Mouse (Mus musculus) liver, embryonic 14.5 days (tissue): ENCODE data around the gene Padi1. TPM values are rescaled to one million over a fixed set of nuclear protein-coding genes. Genes with fewer than 3 reads are reported as not detected.

ENCODE experiments used
- ATAC-seq: fragments of 200-750 bp; cut with Nextera tagmentation; 2 replicates; pipeline ENCODE4 v1.8.0; 2017; ENCODE audit warnings: moderate number of reproducible peaks, mild to moderate bottlenecking, moderate library complexity; ENCODE audit not compliant: insufficient read depth
- DNase-seq, 3 experiments: peaks; one replicate each; pipeline ENCODE4 v3.0.0-alpha.2; 2012 to 2013; ENCODE audit warnings: low read depth in 3 of 3, low spot score in 3 of 3
- H3K27ac ChIP-seq: fragments of 300-500 bp; sonication (generic); 2 replicates; pipeline ENCODE4 v1.5.1; 2014; ENCODE audit warnings: moderate library complexity, mild to moderate bottlenecking, control low read depth, inconsistent platforms
- H3K27me3 ChIP-seq: fragments of 300-500 bp; sonication (generic); 2 replicates; pipeline ENCODE4 v1.6.1; 2014; ENCODE audit warnings: mild to moderate bottlenecking, low read length, moderate library complexity; ENCODE audit not compliant: control insufficient read depth, insufficient read depth
- H3K36me3 ChIP-seq: fragments of 300-500 bp; sonication (generic); replicated peaks from 2 replicates; pipeline ENCODE4 v1.6.1; 2014; ENCODE audit warnings: low read depth; ENCODE audit not compliant: control insufficient read depth, insufficient read depth
- H3K4me1 ChIP-seq, 2 experiments: fragments of 200-500 bp in 1 of 2; fragments of 300-500 bp in 1 of 2; sonication (generic) in 1 of 2; replicated peaks; 2 replicates each; pipeline ENCODE4 v1.6.1; 2012 to 2014; ENCODE audit warnings: antibody characterized with exemption in 1 of 2, inconsistent platforms in 1 of 2, low read length in 1 of 2; ENCODE audit not compliant: control insufficient read depth in 2 of 2, insufficient read depth in 2 of 2
- H3K4me2 ChIP-seq: fragments of 300-500 bp; sonication (generic); 2 replicates; pipeline ENCODE4 v1.6.1; 2014; ENCODE audit warnings: low read depth, mild to moderate bottlenecking, control low read depth, moderate library complexity
- H3K4me3 ChIP-seq, 2 experiments: fragments of 200-500 bp in 1 of 2; fragments of 300-500 bp in 1 of 2; sonication (generic) in 1 of 2; 2 replicates each; pipeline ENCODE4 v1.5.1; 2012 to 2014; ENCODE audit warnings: low read depth in 2 of 2, low read length in 2 of 2, mild to moderate bottlenecking in 2 of 2, control low read depth in 1 of 2, inconsistent platforms in 1 of 2, moderate library complexity in 1 of 2; ENCODE audit not compliant: insufficient read depth in 1 of 2
- H3K9ac ChIP-seq: fragments of 300-500 bp; sonication (generic); replicated peaks from 2 replicates; pipeline ENCODE4 v1.6.1; 2014; ENCODE audit warnings: mild to moderate bottlenecking, control low read depth, moderate library complexity
- H3K9me3 ChIP-seq: fragments of 300-500 bp; sonication (generic); 2 replicates; pipeline ENCODE4 v1.6.1; 2016; ENCODE audit warnings: low read length, mixed read lengths; ENCODE audit not compliant: control insufficient read depth
- CTCF ChIP-seq: IDR thresholded peaks from 2 replicates; pipeline ENCODE4 v1.5.1; 2016; ENCODE audit warnings: antibody characterized with exemption, low read depth, control low read depth
- EP300 ChIP-seq: IDR thresholded peaks from 2 replicates; pipeline ENCODE4 v1.6.1; 2016; ENCODE audit warnings: antibody characterized with exemption, low read depth
- WGBS: fragments of 180-500 bp; shearing (Covaris S2); extraction: QIAGEN DNeasy Blood & Tissue Kit; methylation state at CpG from one replicate; pipeline ENCODE4 v1.1.7; 2014; ENCODE audit not compliant: insufficient replicate concordance; 5-methylcytosine and 5-hydroxymethylcytosine counted together
- polyA plus RNA-seq, 2 experiments: library from polyadenylated mRNA; depleted of rRNA in 1 of 2; stranded (reverse) in 1 of 2; unstranded in 1 of 2; fragments of >200 nt; fragmentation: Nextera tagmentation in 1 of 2; extraction: Ambion mirVana in 1 of 2; gene quantifications; 2 replicates each; pipeline versions ENCODE4 v1.2.1 to v1.2.3; 2012 to 2014

Padi1 gene
- polyA plus RNA-seq, 2 experiments: 0.01 TPM; not detected in 1

GRCm38 (mm10) chr4:140869945-140870344, 24.4 kb upstream of the Padi1 start:
- TF ChIP-seq CTCF: no peak
- no peak for TF ChIP-seq EP300
- H3K27ac ChIP-seq: no peak overlapping the region
- no peak for DNase-seq
- H3K4me1 ChIP-seq: peaks cover 9 to 14% of the 10 kb centered on the region in 2 experiments; a peak in 2 of 4 replicates
- 74% methylated on average over 8 of the region's 8 CpGs for WGBS
- H3K4me2 ChIP-seq: no peak overlapping the region
- no peak overlapping the region for H3K4me3 ChIP-seq
- H3K36me3 ChIP-seq: no peaks in the 10 kb centered on the region
- H3K9ac ChIP-seq: no peak overlapping the region
- no peaks in the 10 kb centered on the region for H3K9me3 ChIP-seq
- peaks cover 14% of the 10 kb centered on the region for H3K27me3 ChIP-seq
- ATAC-seq: no peak

DNA sequence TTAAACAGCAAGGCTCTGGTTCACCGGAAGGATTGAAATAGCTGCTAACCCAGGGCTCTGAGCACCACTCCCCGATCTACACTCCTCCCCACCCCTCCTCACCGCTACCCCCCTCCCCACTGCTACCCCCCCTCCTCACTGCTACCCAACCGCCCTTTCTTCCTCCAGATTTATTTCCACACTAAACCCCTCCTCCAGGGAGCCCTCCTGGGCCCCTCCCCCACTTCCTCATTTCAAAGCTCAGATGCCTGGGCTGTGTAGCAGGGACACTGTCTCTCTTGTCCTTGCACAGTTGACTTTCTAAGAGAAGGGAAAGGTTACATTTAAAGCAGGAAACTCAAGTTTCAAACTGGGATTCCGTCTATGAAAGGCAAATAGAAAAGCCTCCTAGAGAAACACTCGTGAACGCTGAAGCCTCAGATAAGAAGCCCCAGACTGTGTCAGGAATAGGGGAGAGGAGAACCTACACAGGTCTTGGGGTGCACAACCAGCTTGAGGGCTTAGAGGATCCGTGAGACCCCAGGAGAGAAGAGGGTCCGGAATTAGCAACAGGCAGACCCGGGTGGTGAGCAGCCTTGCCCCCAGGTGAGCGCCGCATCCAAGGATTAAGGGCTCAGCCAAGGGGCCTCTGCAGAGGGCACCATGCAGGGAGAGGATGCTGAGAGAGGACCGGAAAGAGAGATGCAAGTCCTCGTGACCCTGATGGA, 23.1 kb upstream of the Padi1 start:
- Histone ChIP-seq H3K36me3 (no peaks in the 10 kb centered on the region), H3K9ac (no peak overlapping the region), H3K9me3 (no peaks in the 10 kb centered on the region), H3K4me2 (no peak overlapping the region), H3K27me3 (peaks cover 14% of the 10 kb centered on the region), H3K27ac (no peak overlapping the region), H3K4me1 (peaks cover 9 to 14% of the 10 kb centered on the region in 2 experiments; a peak in 2 of 4 replicates), H3K4me3 (no peak overlapping the region)
- WGBS: 8% methylated on average over 14 of the region's 14 CpGs
- ATAC-seq (no peak), DNase-seq (no peak)
- TF ChIP-seq CTCF (no peak), EP300 (no peak)

GRCm38 (mm10) chr4:140862036-140862650, 16.6 kb upstream of the Padi1 start:
- WGBS: 69% methylated on average over 11 of the region's 11 CpGs
- H3K9me3 ChIP-seq: no peaks in the 10 kb centered on the region
- peak overlapping the region; percentile 50 for H3K27ac ChIP-seq
- H3K36me3 ChIP-seq: no peaks in the 10 kb centered on the region
- H3K4me3 ChIP-seq: no peak overlapping the region
- ATAC-seq: no peak
- no peak overlapping the region for H3K4me2 ChIP-seq
- TF ChIP-seq CTCF (no peak), EP300 (no peak)
- H3K27me3 ChIP-seq: no peaks in the 10 kb centered on the region
- no peak for DNase-seq
- H3K4me1 ChIP-seq: peaks cover 39 to 46% of the 10 kb centered on the region in 2 experiments
- H3K9ac ChIP-seq: 0 out of 2 replicates have a peak overlapping the region, but pooled peaks have one; percentile 28

- Histone ChIP-seq H3K4me3 (peak overlapping the region; percentile 41 to 56), H3K4me2 (peak overlapping the region; percentile 76), H3K9ac (peak overlapping the region; percentile 70), H3K9me3 (no peaks in the 10 kb centered on the region), H3K27ac (peak overlapping the region; percentile 87), H3K4me1 (peaks cover 49 to 59% of the 10 kb centered on the region in 2 experiments), H3K27me3 (no peaks in the 10 kb centered on the region), H3K36me3 (no peaks in the 10 kb centered on the region)
- TF ChIP-seq CTCF (no peak), EP300 (peak; percentile 66)
- WGBS: 20% methylated on average over 7 of the region's 7 CpGs
- ATAC-seq (peak; percentile 87), DNase-seq (peak; percentile 60 to 64 (median 61))
Observed at GRCm38 (mm10) chr4:140860767-140861147, 15.2 kb upstream of the Padi1 start.

DNA sequence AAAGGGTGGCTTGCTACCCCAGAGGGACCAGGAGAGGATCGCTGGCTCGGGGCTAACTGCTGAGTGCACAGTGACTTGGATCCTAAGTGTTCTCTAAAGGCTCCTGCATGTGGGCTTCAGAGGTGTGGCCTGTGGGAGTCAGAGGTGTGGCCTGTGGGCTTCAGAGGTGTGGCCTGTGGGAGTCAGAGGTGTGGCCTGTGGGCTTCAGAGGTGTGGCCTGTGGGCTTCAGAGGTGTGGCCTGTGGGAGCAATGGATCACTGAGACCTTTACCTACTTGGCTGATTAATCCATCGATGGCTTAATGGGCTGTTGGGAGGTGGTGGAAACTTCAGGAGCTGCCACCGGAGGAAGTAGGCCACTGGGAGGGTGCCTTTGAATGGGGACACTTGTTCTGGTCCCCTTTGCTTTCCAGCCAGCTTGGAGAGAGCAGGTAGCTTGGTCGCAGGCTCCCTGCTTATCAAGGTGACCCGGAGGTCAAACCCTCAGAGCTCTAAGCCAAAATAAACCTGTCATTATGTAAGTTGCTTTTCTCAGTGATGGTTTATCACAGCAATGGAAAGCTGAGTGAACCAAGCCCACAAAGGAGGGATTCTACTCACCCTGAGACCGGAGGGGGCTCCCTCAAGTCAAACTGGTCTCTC, 14.7 kb upstream of the Padi1 start:
- TF ChIP-seq CTCF: no peak
- no peak for TF ChIP-seq EP300
- Histone ChIP-seq H3K9ac (peak overlapping the region; percentile 70), H3K36me3 (no peaks in the 10 kb centered on the region), H3K9me3 (no peaks in the 10 kb centered on the region), H3K4me1 (peaks cover 54 to 64% of the 10 kb centered on the region in 2 experiments), H3K4me2 (peak overlapping the region; percentile 76), H3K27me3 (no peaks in the 10 kb centered on the region), H3K27ac (peak overlapping the region; percentile 87), H3K4me3 (peak overlapping the region; percentile 41 to 56)
- DNase-seq: peak; percentile 57 to 64 (median 59)
- peak; percentile 76 for ATAC-seq
- 17% methylated on average over 7 of the region's 7 CpGs for WGBS
